Mouse (Mus musculus) bone marrow, adult 2 months (tissue): ENCODE measurements around the gene Eloa. TPM values are rescaled to one million over a fixed set of nuclear protein-coding genes. Genes with fewer than 3 reads are reported as not detected.
"Not testable (repeated sequence)": the region's sequence is repeated elsewhere in the genome, so short reads cannot be mapped to it uniquely, and the experiment has no call there.

ENCODE experiments used
- H3K27ac ChIP-seq: fragments of 200-500 bp; 2 replicates; pipeline ENCODE4 v1.5.1; 2012; ENCODE audit warnings: low read depth, mild to moderate bottlenecking, control low read depth, inconsistent platforms, low read length; ENCODE audit not compliant: control insufficient read depth, poor library complexity, insufficient read depth
- H3K4me1 ChIP-seq: fragments of 200-500 bp; 2 replicates; pipeline ENCODE4 v1.6.1; 2011; ENCODE audit warnings: low read length; ENCODE audit not compliant: control insufficient read depth, insufficient read depth
- H3K4me3 ChIP-seq: fragments of 200-500 bp; replicated peaks from 2 replicates; pipeline ENCODE3; 2011; ENCODE audit warnings: mild to moderate bottlenecking, low read depth, low read length, control low read depth; ENCODE audit not compliant: control insufficient read depth
- CTCF ChIP-seq: fragments of 200-500 bp; IDR thresholded peaks from 2 replicates; pipeline ENCODE4 v1.5.1; 2011; ENCODE audit warnings: low read length, control low read depth; ENCODE audit not compliant: control insufficient read depth, insufficient read depth
- POLR2A ChIP-seq: fragments of 200-500 bp; IDR thresholded peaks from 2 replicates; pipeline ENCODE4 v1.6.1; 2011; ENCODE audit warnings: low read depth, mild to moderate bottlenecking, control low read depth, low read length, borderline replicate concordance; ENCODE audit not compliant: control insufficient read depth
- WGBS: fragments of 180-500 bp; shearing (Covaris S2); methylation state at CpG from one replicate; pipeline ENCODE4 v1.1.7; 2018; 5-methylcytosine and 5-hydroxymethylcytosine counted together
- polyA plus RNA-seq: library from polyadenylated mRNA; stranded (reverse); fragments of >200 nt; gene quantifications from 2 replicates; pipeline ENCODE4 v1.2.4, GENCODE M21; 2011; ENCODE audit warnings: low replicate concordance; ENCODE audit not compliant: missing spikeins, insufficient read depth, insufficient read length

Gene Eloa
- 16.8 and 22.9 TPM in 2 replicates for polyA plus RNA-seq

DNA sequence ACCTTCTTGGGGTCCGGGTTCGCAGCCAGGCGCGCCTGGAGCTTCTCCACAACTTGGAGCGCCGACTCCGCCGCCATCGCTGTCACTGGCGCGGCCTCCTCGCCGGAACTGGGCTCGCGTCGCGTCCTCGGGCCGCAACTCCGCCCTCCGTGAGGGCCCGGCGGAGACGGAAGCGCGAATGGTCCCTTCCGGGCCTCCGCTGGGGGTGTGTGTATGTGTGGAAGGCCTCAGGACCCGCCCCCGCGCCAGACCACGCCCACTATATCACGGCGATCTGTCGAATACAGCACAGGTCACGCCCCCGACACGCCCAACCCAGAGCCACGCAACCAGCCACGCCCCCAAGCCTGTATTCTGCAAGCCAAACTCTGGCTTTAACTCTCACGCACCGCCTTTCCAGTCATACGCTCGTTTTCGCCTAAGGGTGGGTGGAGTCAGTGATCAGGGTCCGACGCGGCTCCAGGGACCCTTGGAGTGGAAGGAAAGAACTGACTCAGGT is at the start of gene Eloa:
Gene Eloa (minus strand): TSS at position 215 of the 499 bp plus-strand sequence.
- H3K27ac ChIP-seq: peak within 1 kb of the TSS; percentile 95
- peak within 1 kb of the TSS; percentile 99 for H3K4me3 ChIP-seq
- no peaks in the 10 kb centered on the region; the same call in 1 of the 2 replicates for H3K4me1 ChIP-seq
- TF ChIP-seq CTCF: no peak
- TF ChIP-seq POLR2A: peak; percentile 94
- under 1% methylated on average over 48 of the region's 48 CpGs for WGBS

GRCm38 (mm10) chr4:136071178-136071714 is 49.7 kb upstream of the Eloa start:
- Histone ChIP-seq H3K27ac (no peak overlapping the region), H3K4me3 (no peak overlapping the region), H3K4me1 (peaks cover 3% of the 10 kb centered on the region)
- TF ChIP-seq POLR2A: no peak
- peak; percentile 88 for TF ChIP-seq CTCF
- WGBS: 6% methylated on average over 15 of the region's 15 CpGs

- TF ChIP-seq POLR2A: no peak
- no peak for TF ChIP-seq CTCF
- H3K27ac ChIP-seq: no peak overlapping the region
- H3K4me1 ChIP-seq: peaks cover 3% of the 10 kb centered on the region
- 71% methylated on average over 6 of the region's 6 CpGs for WGBS
- no peak overlapping the region for H3K4me3 ChIP-seq
These were observed 49.0 kb upstream of the Eloa start for GRCm38 (mm10) chr4:136070592-136070991.

GRCm38 (mm10) chr4:136069954-136070353 is 48.4 kb upstream of the Eloa start:
- 3% methylated on average over 18 of the region's 18 CpGs for WGBS
- TF ChIP-seq POLR2A: no peak; the same call in 1 of the 2 replicates
- peak; percentile 93 for TF ChIP-seq CTCF
- Histone ChIP-seq H3K27ac (no peak overlapping the region), H3K4me1 (peaks cover 3% of the 10 kb centered on the region; the same call in 1 of the 2 replicates), H3K4me3 (no peak overlapping the region)

DNA sequence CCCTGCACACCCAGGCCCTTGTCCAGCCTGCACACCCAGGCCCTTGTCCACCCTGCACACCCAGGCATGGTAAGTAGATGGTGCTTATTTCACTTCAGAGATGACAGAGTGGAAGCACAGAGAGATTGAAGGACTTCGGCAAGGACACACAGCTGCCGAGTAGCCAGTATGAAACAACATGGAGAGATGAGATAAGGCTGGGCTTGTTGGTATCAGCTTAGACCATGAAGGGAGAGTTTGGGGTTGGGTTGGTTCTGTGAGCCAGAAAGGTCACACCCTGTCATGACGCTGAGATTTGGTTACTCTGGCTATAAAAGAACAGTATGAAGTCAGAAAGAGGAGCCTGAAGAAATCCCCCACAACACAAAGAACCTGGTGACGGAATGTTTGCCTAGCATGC is 47.8 kb upstream of the Eloa start:
- TF ChIP-seq POLR2A (no peak), CTCF (no peak)
- 53% methylated on average over 4 of the region's 4 CpGs for WGBS
- H3K4me1 ChIP-seq: peaks cover 3% of the 10 kb centered on the region; the same call in 1 of the 2 replicates
- no peak overlapping the region for H3K4me3 ChIP-seq
- H3K27ac ChIP-seq: no peak overlapping the region

DNA sequence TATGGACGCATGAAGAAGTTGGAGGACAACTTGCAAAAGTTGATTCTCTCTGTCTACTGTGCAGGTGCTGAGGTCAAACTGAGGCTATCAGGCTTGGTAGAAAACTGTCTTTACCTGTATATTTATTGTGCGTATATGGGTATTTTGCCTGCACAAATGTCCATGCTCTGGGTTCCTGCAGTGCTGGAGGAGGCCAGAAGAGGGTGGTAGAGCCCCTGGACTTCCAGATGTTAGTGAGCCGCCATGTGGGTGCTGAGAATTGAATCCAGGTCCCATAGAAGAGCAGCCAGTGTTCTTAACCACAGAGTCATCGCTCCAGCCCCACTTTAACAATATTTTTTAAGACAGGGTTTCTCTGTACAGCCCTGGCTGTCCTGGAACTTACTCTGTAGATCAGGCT is 41.6 kb upstream of the Eloa start:
- 84% methylated on average over 4 of the region's 4 CpGs for WGBS
- H3K4me3 ChIP-seq: no peak overlapping the region
- no peaks in the 10 kb centered on the region for H3K4me1 ChIP-seq
- no peak overlapping the region for H3K27ac ChIP-seq
- TF ChIP-seq CTCF: no peak
- TF ChIP-seq POLR2A: no peak

GRCm38 (mm10) chr4:136059800-136060488 is 38.4 kb upstream of the Eloa start:
- 74% methylated on average over 9 of the region's 9 CpGs for WGBS
- H3K27ac ChIP-seq, H3K4me1 ChIP-seq, H3K4me3 ChIP-seq: not testable (repeated sequence)

GRCm38 (mm10) chr4:136057916-136058315 is 36.4 kb upstream of the Eloa start:
- Histone ChIP-seq H3K27ac (no peak overlapping the region), H3K4me3 (no peak overlapping the region), H3K4me1 (no peaks in the 10 kb centered on the region)
- WGBS: 69% methylated on average over 5 of the region's 5 CpGs
- no peak for TF ChIP-seq CTCF
- no peak for TF ChIP-seq POLR2A
